In genomic region chr13:4304861-4305565, GRCm38 (mm10) we compare ENCODE assay signal across 33 mouse cellular contexts. TPM values are rescaled to one million over a fixed set of nuclear protein-coding genes. Genes with fewer than 3 reads are reported as not detected.
A peak's percentile ranks its signal among the peaks of the same experiment; 100 is the strongest.
DNase-seq lines count a peak whose midpoint lies in the region; ATAC-seq and TF ChIP-seq lines count a peak whose summit lies in the region.
"Had no signal": no experiment of that assay in that cellular context is flagged by ENCODE, and none has a peak within 500 bp of the region (broad histone marks: within the 10 kb centered on the region; RNA-seq: fewer than 3 reads in every experiment).

No protein-coding gene starts in this region.

- no peak for TF ChIP-seq POLR2A in kidney, adult 2 months (IDR thresholded peaks at IDR 0.05; ENCODE audit: low read depth, low read length)

- H3K27ac ChIP-seq in kidney, adult 2 months (ENCODE audit: insufficient read depth, low read depth, low read length), result no peak overlapping the region; the same call in 1 of the 2 replicates
- H3K27ac ChIP-seq: embryonic facial prominence, embryonic 13.5 days; heart, embryonic 13.5 days; hindbrain, embryonic 14.5 days; kidney, postnatal 0 days; layer of hippocampus, adult 2 months; limb, embryonic 13.5 days; lung, embryonic 15.5 days; midbrain, embryonic 10.5 days; midbrain, embryonic 15.5 days; neural tube, embryonic 15.5 days; stomach, postnatal 0 days had no signal

- WGBS in kidney, adult 2 months, result 28% methylated on average over 2 of the region's 2 CpGs

- no peaks in the 10 kb centered on the region for H3K27me3 ChIP-seq in kidney, adult 2 months (replicated peaks; ENCODE audit: control insufficient read depth, insufficient read depth, low read length)
- H3K27me3 ChIP-seq: embryonic facial prominence, embryonic 13.5 days; heart, embryonic 13.5 days; limb, embryonic 13.5 days; lung, embryonic 15.5 days; midbrain, embryonic 15.5 days; neural tube, embryonic 15.5 days had no signal

- H3K36me3 ChIP-seq in kidney, adult 2 months (ENCODE audit: control insufficient read depth, insufficient read depth, low read length), result no peaks in the 10 kb centered on the region
- H3K36me3 ChIP-seq: embryonic facial prominence, embryonic 13.5 days; heart, embryonic 13.5 days; limb, embryonic 13.5 days; lung, embryonic 15.5 days; midbrain, embryonic 10.5 days; midbrain, embryonic 15.5 days; neural tube, embryonic 15.5 days had no signal

- ATAC-seq in inflammation-experienced regulatory T-cells, adult 6 months, result no peak
- ATAC-seq: forebrain, postnatal 0 days; midbrain, embryonic 15.5 days had no signal

- no peak for TF ChIP-seq CTCF in kidney, adult 2 months (conservative IDR thresholded peaks at IDR 0.05; ENCODE audit: insufficient read depth, insufficient read length, low read depth, low read length)

- no peak overlapping the region for H3K4me3 ChIP-seq in kidney, adult 2 months (ENCODE audit: insufficient read depth, low read depth, low read length)
- H3K4me3 ChIP-seq: embryonic facial prominence, embryonic 13.5 days; erythroblast, embryonic 14.5 days; heart, embryonic 13.5 days; layer of hippocampus, adult 2 months; limb, embryonic 13.5 days; lung, embryonic 15.5 days; midbrain, embryonic 10.5 days; midbrain, embryonic 15.5 days; neural tube, embryonic 15.5 days had no signal

- no peaks in the 10 kb centered on the region; the same call in 1 of the 2 replicates for H3K4me1 ChIP-seq in kidney, adult 2 months (ENCODE audit: control insufficient read depth, insufficient read depth, low read length)
- H3K4me1 ChIP-seq: embryonic facial prominence, embryonic 13.5 days; heart, embryonic 13.5 days; limb, embryonic 13.5 days; lung, embryonic 15.5 days; midbrain, embryonic 10.5 days; midbrain, embryonic 15.5 days; neural tube, embryonic 15.5 days had no signal

- DNase-seq in Muller cell, postnatal 12 days (ENCODE audit: inconsistent ontology term), result peak; percentile 73
- DNase-seq in kidney, adult 2 months, result peak; percentile 89
- DNase-seq in kidney, postnatal 10 days, result peak; percentile 11
- peak; percentile 66 for DNase-seq in retina, postnatal 1 day
- DNase-seq in layer of hippocampus, postnatal 10 days (ENCODE audit: low spot score in 2 of 2), result no peak
- no peak for DNase-seq in embryo, embryonic 11 days
- DNase-seq: adrenal gland, postnatal 10 days; B cell, adult 2 months; cerebellum, adult 11 months; cerebellum, adult 9-11 months; forebrain, postnatal 0 days; heart, postnatal 10 days; right cerebral cortex, adult 18-20 months; spleen, adult 18-20 months; thymus, adult 18-20 months; thymus, postnatal 36 days had no signal

RNA-seq across cellular contexts. Expression of gene Akr1c12, which starts 25.8 kb away (rescaled TPM):
- polyA plus RNA-seq in kidney, adult 2 months (2012; rRNA removed), result 3.1 and 4.6 TPM in 2 replicates
- total RNA-seq in layer of hippocampus, postnatal 10 days (2021), result not detected
- 1 to 10 TPM; 2.0 to 7.9 (median 3.0) TPM for polyA plus RNA-seq in inflammation-experienced regulatory T-cells, adult 6 months (2017; shearing (Covaris generic))
- total RNA-seq: forebrain, postnatal 0 days; gastrocnemius, adult 8-10 months; heart, adult 8-10 months; heart, postnatal 10 days; layer of hippocampus, adult 2 months; left cerebral cortex, adult 18-20 months; left cerebral cortex, postnatal 14 days had no signal
- polyA plus RNA-seq: embryonic facial prominence, embryonic 13.5 days; erythroblast, embryonic 14.5 days had no signal

Comparison
In these comparisons a context has a peak if more than half of its experiments do, and no peak if none do; other contexts are left out.
1. DNase-seq: peak in Muller cell, postnatal 12 days (single experiment), kidney, adult 2 months (single experiment), kidney, postnatal 10 days (single experiment) and retina, postnatal 1 day (single experiment); none in layer of hippocampus, postnatal 10 days (0 of 2) and embryo, embryonic 11 days (single experiment).